Mouse (Mus musculus) bone marrow macrophage, adult 2 months (primary cell): Measurements from ENCODE around the gene Rasip1. TPM values are rescaled to one million over a fixed set of nuclear protein-coding genes. Genes with fewer than 3 reads are reported as not detected.
A peak's percentile ranks its signal among the peaks of the same experiment; 100 is the strongest.

Experiments used
- H3K27ac ChIP-seq: 2 replicates; pipeline ENCODE4 v1.5.1; 2012; ENCODE audit warnings: low read depth, low read length; ENCODE audit not compliant: insufficient read depth
- H3K4me1 ChIP-seq: 2 replicates; pipeline ENCODE4 v1.6.1; 2012; ENCODE audit warnings: low read length; ENCODE audit not compliant: control insufficient read depth, insufficient read depth
- H3K4me3 ChIP-seq: 2 replicates; pipeline ENCODE4 v1.5.1; 2012; ENCODE audit warnings: mild to moderate bottlenecking, low read length, moderate library complexity; ENCODE audit not compliant: insufficient read depth
- CTCF ChIP-seq: IDR thresholded peaks from 2 replicates; pipeline ENCODE4 v1.5.1; 2012; ENCODE audit warnings: low read depth, mild to moderate bottlenecking, low read length, moderate library complexity
- POLR2A ChIP-seq: IDR thresholded peaks from 2 replicates; pipeline ENCODE4 v1.6.1; 2012; ENCODE audit warnings: mild to moderate bottlenecking, low read depth, low read length, borderline replicate concordance
- polyA plus RNA-seq: library from polyadenylated mRNA; stranded (reverse); fragments of >200 nt; gene quantifications from 2 replicates; pipeline ENCODE4 v1.2.4, GENCODE M21; 2012; ENCODE audit not compliant: missing spikeins, insufficient read depth, insufficient read length

Rasip1 gene
- polyA plus RNA-seq, result 0.40 TPM in 1 of 2 replicates, not detected in the other

GRCm38 (mm10) chr7:45627261-45627660 is at the start of gene Rasip1:
Gene Rasip1 (plus strand): TSS chr7:45627488.
- Histone ChIP-seq H3K27ac (no peak within 1 kb of the TSS), H3K4me3 (peak within 1 kb of the TSS; percentile 77), H3K4me1 (0 out of 2 replicates have a peak, but pooled peaks cover 2% of the 10 kb centered on the region)
- TF ChIP-seq POLR2A, result no peak
- no peak for TF ChIP-seq CTCF

GRCm38 (mm10) chr7:45585923-45586322 is 41.4 kb upstream of the Rasip1 start:
- TF ChIP-seq CTCF (no peak), POLR2A (no peak)
- H3K27ac ChIP-seq, result no peak overlapping the region
- peaks cover 17% of the 10 kb centered on the region for H3K4me1 ChIP-seq
- H3K4me3 ChIP-seq, result no peak overlapping the region

- TF ChIP-seq POLR2A (no peak), CTCF (no peak)
- Histone ChIP-seq H3K4me3 (no peak overlapping the region), H3K4me1 (peaks cover 26% of the 10 kb centered on the region), H3K27ac (no peak overlapping the region)
Measured at GRCm38 (mm10) chr7:45587631-45588592, 39.4 kb upstream of the Rasip1 start.

GRCm38 (mm10) chr7:45589173-45589572 is 38.1 kb upstream of the Rasip1 start:
- no peak for TF ChIP-seq POLR2A
- TF ChIP-seq CTCF, result peak; percentile 64
- Histone ChIP-seq H3K4me1 (peaks cover 26% of the 10 kb centered on the region), H3K4me3 (peak overlapping the region; percentile 22; the same call in 1 of the 2 replicates), H3K27ac (no peak overlapping the region)

- TF ChIP-seq POLR2A (no peak), CTCF (no peak)
- no peak overlapping the region for H3K4me3 ChIP-seq
- H3K4me1 ChIP-seq, result peaks cover 26% of the 10 kb centered on the region
- peak overlapping the region; percentile 61 for H3K27ac ChIP-seq
Measured at GRCm38 (mm10) chr7:45589898-45590297, 37.4 kb upstream of the Rasip1 start.

- H3K4me1 ChIP-seq, result peaks cover 26% of the 10 kb centered on the region
- TF ChIP-seq CTCF (no peak), POLR2A (no peak)
- H3K27ac ChIP-seq, result peak overlapping the region; percentile 61
- H3K4me3 ChIP-seq, result no peak overlapping the region
Measured at GRCm38 (mm10) chr7:45590874-45591273, 36.4 kb upstream of the Rasip1 start.

- no peak overlapping the region for H3K4me3 ChIP-seq
- H3K27ac ChIP-seq, result peak overlapping the region; percentile 93
- H3K4me1 ChIP-seq, result peaks cover 26% of the 10 kb centered on the region
- TF ChIP-seq POLR2A (no peak), CTCF (no peak)
Measured at GRCm38 (mm10) chr7:45591880-45592279, 35.4 kb upstream of the Rasip1 start.

- Histone ChIP-seq H3K27ac (no peak overlapping the region), H3K4me1 (peaks cover 26% of the 10 kb centered on the region), H3K4me3 (no peak overlapping the region)
- no peak for TF ChIP-seq POLR2A
- peak; percentile 93 for TF ChIP-seq CTCF
Measured at GRCm38 (mm10) chr7:45593118-45593815, 34.0 kb upstream of the Rasip1 start.

- TF ChIP-seq POLR2A, result no peak
- no peak for TF ChIP-seq CTCF
- Histone ChIP-seq H3K27ac (no peak overlapping the region), H3K4me1 (peaks cover 18% of the 10 kb centered on the region), H3K4me3 (no peak overlapping the region)
Measured at GRCm38 (mm10) chr7:45595176-45595575, 32.1 kb upstream of the Rasip1 start.
